Mouse (Mus musculus): ENCODE results near the gene Ulk3.

DNA sequence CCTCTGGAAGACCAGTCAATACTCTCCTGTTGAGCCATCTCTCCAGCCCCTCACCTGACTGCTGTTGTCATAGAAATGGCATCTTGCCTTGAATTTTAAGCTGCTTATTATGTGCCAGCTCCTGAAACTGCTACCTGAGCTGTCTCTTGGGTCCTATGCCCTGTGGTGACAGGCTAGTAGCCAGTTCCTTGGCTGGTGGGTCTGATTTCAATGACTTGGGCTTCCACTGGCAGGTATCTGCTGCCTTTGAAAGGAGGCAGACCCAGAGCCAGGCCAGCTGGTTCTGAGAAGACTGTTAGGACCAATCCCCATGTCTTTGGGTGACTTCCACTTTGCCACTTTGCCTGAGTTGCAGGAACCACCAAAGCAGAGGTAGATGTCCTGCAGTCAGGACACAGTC, 14.9 kb upstream of the Ulk3 start:
- TF ChIP-seq POLR2A (IDR thresholded peaks at IDR 0.05; ENCODE audit: low read depth, low read length) = no peak
- TF ChIP-seq CTCF (IDR thresholded peaks at IDR 0.05; ENCODE audit: extremely low read depth, insufficient read length, insufficient replicate concordance, low read depth, low read length) = no peak

All from small intestine, adult 2 months (tissue).